In genomic region chr5:140174814-140175490, GRCm38 (mm10) we compare ENCODE assay signal across 13 mouse cellular contexts.
DNase-seq lines count a peak whose midpoint lies in the region; ATAC-seq lines count a peak whose summit lies in the region.
"Had no signal": no experiment of that assay in that cellular context is flagged by ENCODE, and none has a peak within 500 bp of the region (broad histone marks: within the 10 kb centered on the region; RNA-seq: fewer than 3 reads in every experiment).

No protein-coding gene starts in this region.

- no peak overlapping the region for H3K4me3 ChIP-seq in kidney, embryonic 16.5 days (ENCODE audit: low read length)
- no peak overlapping the region for H3K4me3 ChIP-seq in hindbrain, embryonic 15.5 days
- H3K4me3 ChIP-seq in neural tube, embryonic 13.5 days, result no peak overlapping the region
- H3K4me3 ChIP-seq: embryonic facial prominence, embryonic 12.5 days; heart, embryonic 12.5 days had no signal

- H3K9me3 ChIP-seq in kidney, embryonic 16.5 days (ENCODE audit: low read length), result no peaks in the 10 kb centered on the region
- H3K9me3 ChIP-seq in hindbrain, embryonic 15.5 days, result no peaks in the 10 kb centered on the region
- no peaks in the 10 kb centered on the region for H3K9me3 ChIP-seq in neural tube, embryonic 13.5 days
- H3K9me3 ChIP-seq: embryonic facial prominence, embryonic 12.5 days; heart, embryonic 12.5 days had no signal

- peaks cover 35% of the 10 kb centered on the region for H3K4me1 ChIP-seq in kidney, embryonic 16.5 days (ENCODE audit: insufficient read depth, low read length)
- H3K4me1 ChIP-seq in hindbrain, embryonic 15.5 days (replicated peaks), result peaks cover 44% of the 10 kb centered on the region
- H3K4me1 ChIP-seq in neural tube, embryonic 13.5 days (replicated peaks), result peaks cover 53% of the 10 kb centered on the region

- H3K4me2 ChIP-seq in kidney, embryonic 16.5 days (replicated peaks; ENCODE audit: low read depth, low read length), result no peak overlapping the region
- H3K4me2 ChIP-seq in hindbrain, embryonic 15.5 days, result no peak overlapping the region
- no peak overlapping the region for H3K4me2 ChIP-seq in neural tube, embryonic 13.5 days
- H3K4me2 ChIP-seq: embryonic facial prominence, embryonic 12.5 days; heart, embryonic 12.5 days; lung, embryonic 14.5 days had no signal

- H3K27me3 ChIP-seq in kidney, embryonic 16.5 days (ENCODE audit: insufficient read depth, low read length), result no peaks in the 10 kb centered on the region
- no peaks in the 10 kb centered on the region for H3K27me3 ChIP-seq in hindbrain, embryonic 15.5 days
- no peaks in the 10 kb centered on the region for H3K27me3 ChIP-seq in neural tube, embryonic 13.5 days
- H3K27me3 ChIP-seq: embryonic facial prominence, embryonic 12.5 days; heart, embryonic 12.5 days had no signal

- DNase-seq in kidney, adult 8-10 months, result peak; percentile 10 to 13
- peak; percentile 45 for DNase-seq in NIH3T3 (ENCODE audit: low read depth)
- no peak for DNase-seq in urinary bladder, postnatal 14 days (ENCODE audit: low spot score)
- no peak for DNase-seq in yolk sac, embryonic 10.5 days (ENCODE audit: low spot score)
- DNase-seq: adrenal gland, adult 2 months; cerebellum, adult 11 months; lung, embryonic 14.5 days had no signal

- no peak for ATAC-seq in kidney, embryonic 16.5 days (ENCODE audit: low FRiP score, low TSS enrichment)
- ATAC-seq in hindbrain, embryonic 15.5 days (ENCODE audit: low FRiP score, low read depth), result no peak
- no peak for ATAC-seq in neural tube, embryonic 13.5 days (ENCODE audit: low read depth)
- ATAC-seq: inflammation-experienced regulatory T-cells, adult 6 months had no signal

- WGBS in kidney, embryonic 16.5 days, result 43% methylated on average over 14 of the region's 14 CpGs
- 55% methylated on average over 14 of the region's 14 CpGs for WGBS in hindbrain, embryonic 15.5 days
- WGBS in neural tube, embryonic 13.5 days, result 45% methylated on average over 14 of the region's 14 CpGs

- H3K9ac ChIP-seq in kidney, embryonic 16.5 days (replicated peaks; ENCODE audit: low read length), result no peak overlapping the region
- no peak overlapping the region for H3K9ac ChIP-seq in hindbrain, embryonic 15.5 days
- no peak overlapping the region for H3K9ac ChIP-seq in neural tube, embryonic 13.5 days
- H3K9ac ChIP-seq: heart, embryonic 12.5 days; lung, embryonic 14.5 days had no signal

- H3K27ac ChIP-seq in kidney, embryonic 16.5 days (ENCODE audit: low read length), result no peak overlapping the region
- H3K27ac ChIP-seq in hindbrain, embryonic 15.5 days (replicated peaks), result peak overlapping the region; percentile 45
- H3K27ac ChIP-seq in neural tube, embryonic 13.5 days (replicated peaks), result peak overlapping the region; percentile 74
- H3K27ac ChIP-seq: embryonic facial prominence, embryonic 12.5 days had no signal

- H3K36me3 ChIP-seq in kidney, embryonic 16.5 days (ENCODE audit: insufficient read depth, low read length), result no peaks in the 10 kb centered on the region
- no peaks in the 10 kb centered on the region for H3K36me3 ChIP-seq in hindbrain, embryonic 15.5 days
- no peaks in the 10 kb centered on the region for H3K36me3 ChIP-seq in neural tube, embryonic 13.5 days
- H3K36me3 ChIP-seq: embryonic facial prominence, embryonic 12.5 days; heart, embryonic 12.5 days had no signal

Comparison
In these comparisons a context has a peak if more than half of its experiments do, and no peak if none do; other contexts are left out.
1. DNase-seq: peak in kidney, adult 8-10 months (2 of 2) and NIH3T3 (single experiment); none in urinary bladder, postnatal 14 days (single experiment) and yolk sac, embryonic 10.5 days (single experiment).